ENCODE assay signal across 28 mouse cellular contexts in genomic region chr7:132199686-132200085, GRCm38 (mm10). TPM values are rescaled to one million over a fixed set of nuclear protein-coding genes. Genes with fewer than 3 reads are reported as not detected.
"Had no signal": no experiment of that assay in that cellular context is flagged by ENCODE, and none has a peak within 500 bp of the region (broad histone marks: within the 10 kb centered on the region; RNA-seq: fewer than 3 reads in every experiment).

No protein-coding gene starts in this region.

- H3K4me2 ChIP-seq: heart, embryonic 11.5 days; heart, embryonic 13.5 days; heart, embryonic 15.5 days; hindbrain, embryonic 13.5 days; hindbrain, embryonic 15.5 days; kidney, embryonic 15.5 days; limb, embryonic 12.5 days; liver, embryonic 11.5 days; liver, embryonic 13.5 days had no signal

- H3K4me1 ChIP-seq: heart, embryonic 15.5 days; hindbrain, embryonic 15.5 days; liver, embryonic 13.5 days had no signal

- H3K27ac ChIP-seq: heart, adult 2 months; heart, embryonic 13.5 days; heart, embryonic 15.5 days; hindbrain, embryonic 13.5 days; hindbrain, embryonic 15.5 days; hindbrain, postnatal 0 days; kidney, embryonic 15.5 days; kidney, postnatal 0 days; limb, embryonic 10.5 days; liver, embryonic 13.5 days had no signal

- H3K36me3 ChIP-seq: heart, embryonic 13.5 days; heart, embryonic 15.5 days; hindbrain, embryonic 13.5 days; hindbrain, embryonic 15.5 days; kidney, embryonic 15.5 days; limb, embryonic 10.5 days; limb, embryonic 12.5 days; liver, embryonic 13.5 days had no signal

- H3K9me3 ChIP-seq: heart, embryonic 13.5 days; heart, embryonic 15.5 days; hindbrain, embryonic 13.5 days; hindbrain, embryonic 15.5 days; kidney, embryonic 15.5 days; limb, embryonic 10.5 days; limb, embryonic 12.5 days; liver, embryonic 13.5 days had no signal

- H3K9ac ChIP-seq: heart, embryonic 13.5 days; heart, embryonic 15.5 days; hindbrain, embryonic 13.5 days; hindbrain, embryonic 15.5 days; kidney, embryonic 15.5 days; limb, embryonic 12.5 days; liver, embryonic 13.5 days had no signal

- H3K4me3 ChIP-seq: heart, adult 2 months; heart, embryonic 13.5 days; heart, embryonic 15.5 days; hindbrain, embryonic 13.5 days; hindbrain, embryonic 15.5 days; kidney, embryonic 15.5 days; limb, embryonic 10.5 days; limb, embryonic 12.5 days; liver, embryonic 13.5 days had no signal

- H3K27me3 ChIP-seq: heart, embryonic 15.5 days; hindbrain, embryonic 13.5 days; hindbrain, embryonic 15.5 days; liver, embryonic 13.5 days had no signal

- ATAC-seq: hindbrain, postnatal 0 days; intestine, embryonic 16.5 days had no signal

- DNase-seq: gastrocnemius, postnatal 14 days; gastrocnemius, postnatal 36 days; heart, adult 11 months; heart, adult 2 months; heart, postnatal 14 days; heart, postnatal 36 days; kidney, adult 11 months; kidney, adult 2 months; kidney, adult 9 months; kidney, postnatal 14 days; kidney, postnatal 36 days; layer of hippocampus, adult 9-11 months; layer of hippocampus, postnatal 36 days; liver; liver, embryonic 13.5 days had no signal

RNA-seq across cellular contexts. Expression of gene Cpxm2, which starts 45.1 kb away (rescaled TPM):
- total RNA-seq: hematopoietic stem cell, adult 5-6 weeks had no signal
- polyA plus RNA-seq: heart, embryonic 11.5 days had no signal
